Mouse (Mus musculus): ENCODE data around the gene BC048679.

The BC048679 gene

GRCm38 (mm10) chr7:81498181-81498580 lies at the start of gene BC048679:
BC048679 (minus strand) TSS chr7:81498281.
- DNase-seq (ENCODE audit: low read depth in 2 of 2, low spot score in 2 of 2), result no peak

DNA sequence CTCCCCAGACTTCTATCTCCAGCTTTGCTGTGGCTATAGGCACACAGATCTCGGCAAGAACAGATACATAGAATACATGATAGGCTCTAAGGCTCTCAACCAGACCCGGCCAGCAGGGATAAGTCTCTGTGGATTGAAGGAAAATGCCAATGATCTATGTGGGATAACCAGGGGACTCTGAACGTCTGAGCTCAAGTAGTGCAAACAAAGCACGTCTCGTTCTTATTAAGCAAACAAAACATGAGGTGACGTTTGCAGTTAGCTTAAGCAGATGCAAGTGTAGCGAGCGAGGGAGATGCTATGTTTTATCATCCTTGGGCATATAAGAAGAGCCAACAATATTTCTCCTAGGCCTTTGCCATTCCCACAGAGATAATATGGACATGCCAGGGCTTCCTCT lies 44.9 kb upstream of the BC048679 start:
- DNase-seq (ENCODE audit: low read depth in 2 of 2, low spot score in 2 of 2), result no peak

DNA sequence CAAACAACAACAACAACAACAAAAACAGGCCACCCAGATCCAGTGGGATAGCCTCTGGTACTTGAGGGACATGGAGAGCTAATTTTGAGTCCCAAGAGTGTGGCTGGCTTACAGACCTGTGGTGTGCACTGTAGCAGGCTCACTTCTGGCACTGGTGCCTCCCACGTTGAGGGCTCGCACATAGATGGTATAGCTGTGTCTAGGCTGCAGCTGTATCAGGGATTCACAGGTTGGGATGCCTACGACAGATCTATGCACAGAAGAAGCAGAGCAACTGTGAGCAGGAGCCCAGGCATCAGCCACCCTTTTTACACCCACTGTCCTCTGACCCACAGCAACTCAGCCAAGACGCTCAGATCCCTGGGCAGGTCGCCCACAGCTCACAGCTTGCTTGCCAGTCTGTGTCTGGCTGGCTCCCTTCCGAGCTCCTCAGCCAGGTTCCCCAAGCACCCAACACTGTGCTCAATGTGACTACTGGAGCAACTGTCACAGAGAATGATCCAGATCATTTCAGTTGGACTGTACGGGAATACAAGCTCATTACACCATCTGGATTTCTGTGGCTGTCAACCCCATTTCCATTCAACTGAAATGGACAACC lies 43.9 kb upstream of the BC048679 start:
- DNase-seq (ENCODE audit: low read depth in 2 of 2, low spot score in 2 of 2), result no peak

DNA sequence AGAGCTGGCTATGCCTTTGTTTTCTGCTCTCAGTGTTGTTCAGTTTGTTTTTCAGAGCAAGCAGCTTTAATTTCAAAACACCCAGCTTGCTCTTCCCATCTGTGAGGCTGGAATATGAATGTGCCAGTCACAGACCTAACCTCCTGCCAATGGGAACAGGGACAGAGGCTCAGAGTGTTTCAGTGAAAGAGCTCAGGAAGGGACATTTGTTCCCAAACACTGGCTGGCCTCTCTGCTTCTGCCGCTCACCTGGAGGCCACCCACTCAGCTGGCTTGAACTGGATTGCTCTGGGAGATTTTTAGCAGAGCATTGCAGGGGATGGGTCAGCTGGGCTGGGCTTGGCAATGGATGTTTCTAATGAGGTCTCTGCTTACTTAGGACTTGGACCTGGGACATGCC lies 42.9 kb upstream of the BC048679 start:
- no peak for DNase-seq (ENCODE audit: low read depth in 2 of 2, low spot score in 2 of 2)

GRCm38 (mm10) chr7:81539565-81539964 lies 41.5 kb upstream of the BC048679 start:
- no peak for DNase-seq (ENCODE audit: low read depth in 2 of 2, low spot score in 2 of 2)

DNA sequence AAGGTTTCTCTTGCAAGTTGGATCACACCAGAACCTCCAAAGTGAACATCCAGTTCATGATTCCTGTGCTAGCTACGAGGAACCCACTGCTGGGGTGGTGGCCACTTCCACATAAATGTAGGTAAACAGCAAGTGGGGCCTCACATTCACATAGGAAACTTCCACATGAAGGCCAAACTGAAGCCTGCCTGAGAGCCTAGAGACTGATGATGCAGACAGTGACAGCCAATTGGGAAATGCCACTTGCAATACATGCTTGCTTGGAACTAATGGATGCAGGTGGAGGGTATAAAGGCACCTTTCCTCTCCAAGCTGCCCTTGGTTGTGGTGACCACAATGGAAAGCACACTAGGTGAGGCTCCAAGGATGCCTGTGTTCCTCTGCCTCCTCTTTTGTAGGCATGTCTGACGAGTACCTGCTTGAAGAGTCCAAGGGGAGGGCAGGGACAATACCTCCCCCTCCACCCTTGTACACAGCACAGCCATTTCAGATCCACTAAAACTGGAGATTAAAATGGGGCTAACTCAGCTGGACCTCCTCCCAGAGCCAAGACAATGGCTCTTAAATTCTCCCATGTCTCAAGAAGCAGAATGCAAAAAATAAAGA lies 40.1 kb upstream of the BC048679 start:
- DNase-seq (ENCODE audit: low read depth in 2 of 2, low spot score in 2 of 2), result no peak

GRCm38 (mm10) chr7:81536478-81536877 lies 38.4 kb upstream of the BC048679 start:
- no peak for DNase-seq (ENCODE audit: low read depth in 2 of 2, low spot score in 2 of 2)

GRCm38 (mm10) chr7:81531462-81531861 lies 33.4 kb upstream of the BC048679 start:
- DNase-seq (ENCODE audit: low read depth in 2 of 2, low spot score in 2 of 2), result no peak

GRCm38 (mm10) chr7:81528918-81529317 lies 30.8 kb upstream of the BC048679 start:
- no peak for DNase-seq (ENCODE audit: low read depth in 2 of 2, low spot score in 2 of 2)

DNA sequence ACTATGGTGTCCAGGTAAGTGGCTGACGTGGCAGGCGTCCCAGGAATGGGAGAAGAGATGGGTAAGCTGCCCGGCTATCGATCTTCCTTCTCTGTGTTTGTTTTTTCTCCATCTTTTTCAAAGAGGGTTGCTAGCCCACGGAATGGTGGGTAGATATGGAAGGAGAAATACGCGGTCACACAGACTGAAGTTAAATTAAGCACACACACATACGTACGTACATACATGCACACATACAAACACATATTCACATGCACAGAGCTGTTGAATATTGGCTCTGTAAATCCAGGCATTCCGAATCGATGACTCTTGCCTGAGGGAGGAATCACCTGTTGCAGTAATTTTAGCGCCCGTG lies 25.6 kb upstream of the BC048679 start:
- DNase-seq (ENCODE audit: low read depth in 2 of 2, low spot score in 2 of 2), result no peak

DNA sequence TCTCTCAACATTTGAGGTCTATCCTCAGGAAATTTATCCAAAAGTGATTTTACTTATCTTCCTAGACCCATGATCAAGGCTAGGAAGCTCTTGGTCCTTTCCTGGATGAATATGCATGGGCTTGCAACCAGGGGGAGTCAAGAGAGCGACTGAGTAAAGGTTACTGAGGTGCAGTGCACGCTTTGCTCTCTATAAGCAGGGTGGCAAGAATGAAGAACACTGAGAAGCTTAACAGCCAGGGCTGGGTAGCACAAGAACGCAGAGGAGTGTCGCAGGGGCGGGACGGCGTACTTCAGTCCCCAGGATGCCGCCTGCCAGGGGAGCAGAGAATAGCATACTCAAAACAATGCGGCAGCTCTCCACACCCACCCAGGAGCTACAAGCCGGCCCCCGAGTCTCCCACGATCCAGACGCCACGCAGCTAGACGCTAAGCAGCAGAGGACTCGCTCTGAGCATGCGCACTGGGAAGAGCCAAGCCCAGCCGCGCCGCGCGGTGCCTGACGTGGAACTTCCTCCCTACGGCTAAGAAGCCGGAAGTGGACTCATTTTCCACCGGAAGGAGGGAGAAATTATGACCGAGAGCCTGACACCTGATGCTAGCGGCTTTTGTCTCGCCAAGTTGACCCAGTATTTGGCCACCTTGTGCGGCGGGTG lies 25.1 kb upstream of the BC048679 start:
- DNase-seq (ENCODE audit: low read depth in 2 of 2, low spot score in 2 of 2), result peak; percentile 81 to 83

DNA sequence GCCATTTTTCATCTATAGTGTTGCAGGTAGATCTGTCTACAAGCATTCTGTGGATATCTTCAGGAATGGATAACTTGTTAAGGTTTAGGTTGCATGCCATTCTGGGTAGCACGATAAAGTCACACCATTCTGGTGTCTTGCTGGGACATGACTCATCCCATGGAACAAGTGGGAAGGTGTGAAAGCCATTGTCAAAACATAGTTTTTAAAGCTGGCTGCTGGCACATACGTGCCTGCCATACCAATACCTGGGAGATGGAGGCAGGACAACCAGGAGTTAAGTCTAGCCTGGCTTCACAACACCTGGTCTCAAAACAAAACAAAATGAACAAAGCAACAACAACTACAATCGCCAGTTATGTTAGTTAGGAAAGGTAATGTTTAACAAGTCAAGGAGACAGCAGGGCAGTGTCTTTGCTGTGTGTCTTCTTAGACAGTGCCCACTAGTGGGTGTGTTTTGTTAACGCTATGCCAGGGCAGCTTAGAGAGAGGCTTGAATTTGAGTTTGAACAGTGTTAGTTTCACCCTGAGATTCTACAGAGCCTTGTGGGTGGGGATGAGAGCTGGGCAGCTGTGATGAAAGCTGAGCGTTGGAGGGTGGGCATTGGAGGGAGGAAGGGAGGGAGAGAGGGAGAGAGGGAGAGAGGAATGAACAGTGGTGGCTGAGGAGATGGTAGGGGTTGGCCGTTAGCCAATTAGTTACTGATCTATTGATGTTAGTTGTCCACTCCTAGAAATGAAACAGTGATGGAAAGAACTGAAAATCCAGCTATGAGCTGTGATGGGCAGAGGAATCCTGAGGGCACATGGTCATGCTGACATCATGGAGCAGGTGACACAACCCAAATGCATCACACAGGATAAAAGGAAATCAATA lies 18.3 kb upstream of the BC048679 start:
- no peak for DNase-seq (ENCODE audit: low read depth in 2 of 2, low spot score in 2 of 2)

GRCm38 (mm10) chr7:81514906-81515590 lies 17.0 kb upstream of the BC048679 start:
- no peak for DNase-seq (ENCODE audit: low read depth in 2 of 2, low spot score in 2 of 2)

DNA sequence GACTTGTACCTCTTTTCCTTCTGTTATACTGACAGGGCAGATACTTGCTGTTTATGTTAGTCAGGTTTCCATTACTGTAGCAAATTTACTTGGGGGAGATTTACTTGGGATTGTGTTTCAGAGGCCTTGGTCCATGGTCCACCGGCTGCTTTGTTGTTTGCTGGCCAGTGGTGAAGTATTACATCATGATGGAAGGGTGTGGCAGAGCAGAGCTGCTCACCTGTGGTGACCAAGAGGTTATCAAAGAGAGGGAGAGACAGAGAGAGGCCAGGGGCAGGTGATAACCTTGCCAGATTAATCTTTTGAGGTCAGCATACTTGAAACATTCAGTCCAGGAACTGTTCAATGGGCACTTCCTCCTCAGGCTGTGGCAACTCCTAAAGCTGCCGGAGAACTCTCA lies 3.0 kb upstream of the BC048679 start:
- DNase-seq (ENCODE audit: low read depth in 2 of 2, low spot score in 2 of 2), result no peak

- DNase-seq (ENCODE audit: low read depth in 2 of 2, low spot score in 2 of 2), result no peak
These were observed 910 bp downstream of the BC048679 start for GRCm38 (mm10) chr7:81497171-81497570.

DNA sequence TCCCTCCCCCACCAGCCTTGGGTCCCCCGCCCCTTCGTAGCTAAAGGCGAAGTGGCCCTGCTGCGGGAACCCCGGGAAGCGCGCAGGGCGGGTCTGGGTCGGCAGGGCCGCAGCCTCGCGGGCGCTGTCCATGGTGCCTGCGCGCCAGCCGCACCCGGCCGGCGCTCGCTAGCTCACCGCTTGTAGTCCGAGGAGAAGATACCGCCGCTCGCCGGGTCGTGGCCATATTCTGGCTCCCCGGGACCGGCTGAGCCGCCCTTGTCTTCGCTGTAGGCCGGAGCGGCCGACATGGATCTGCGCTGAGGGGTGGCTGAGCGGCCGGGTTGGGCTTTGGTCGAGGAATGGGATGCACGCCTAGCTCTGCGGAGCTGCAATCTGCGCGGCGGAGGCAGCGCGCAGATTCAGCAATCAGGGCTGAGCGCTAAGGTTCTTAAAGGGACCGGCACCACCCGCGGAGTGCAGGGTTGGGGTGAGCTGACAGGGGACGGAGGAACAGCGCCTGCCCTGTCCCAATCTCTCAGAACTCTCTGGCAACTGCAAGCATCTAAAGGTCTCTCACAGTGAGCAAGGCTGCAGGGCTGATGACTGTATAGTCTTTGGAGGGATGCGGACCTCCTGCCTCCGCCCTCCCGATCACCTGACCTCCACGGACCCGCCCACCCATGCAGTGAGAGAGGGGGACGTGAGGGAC lies 4.6 kb downstream of the BC048679 start, which contains the start of gene Ap3b2:
Gene Ap3b2 (minus strand): TSS at position 595 of the 691 bp plus-strand sequence.
- no peak for DNase-seq (ENCODE audit: low read depth in 2 of 2, low spot score in 2 of 2)

GRCm38 (mm10) chr7:81492628-81493027 lies 5.5 kb downstream of the BC048679 start:
- DNase-seq (ENCODE audit: low read depth in 2 of 2, low spot score in 2 of 2), result no peak

DNA sequence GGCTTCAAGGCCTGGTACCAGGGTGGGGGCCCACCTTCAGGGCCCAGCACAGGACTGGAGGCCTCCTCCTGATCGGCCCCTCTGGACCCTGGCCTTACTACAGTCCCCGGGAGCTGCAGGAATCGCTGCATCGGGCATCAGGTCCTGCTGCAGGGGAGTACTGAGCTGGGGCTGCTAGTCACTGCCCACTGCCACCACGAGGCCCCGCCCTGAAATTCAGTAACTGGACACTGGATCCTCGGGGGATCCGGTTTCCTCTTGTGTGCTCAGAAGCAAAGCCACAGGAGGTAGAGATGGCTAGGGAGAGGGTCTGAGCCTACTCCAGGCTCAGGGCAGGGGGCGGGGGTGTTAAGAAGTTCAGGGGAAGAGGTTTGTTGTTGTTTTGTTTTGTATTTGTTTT lies 8.4 kb downstream of the BC048679 start:
- DNase-seq (ENCODE audit: low read depth in 2 of 2, low spot score in 2 of 2), result no peak

DNA sequence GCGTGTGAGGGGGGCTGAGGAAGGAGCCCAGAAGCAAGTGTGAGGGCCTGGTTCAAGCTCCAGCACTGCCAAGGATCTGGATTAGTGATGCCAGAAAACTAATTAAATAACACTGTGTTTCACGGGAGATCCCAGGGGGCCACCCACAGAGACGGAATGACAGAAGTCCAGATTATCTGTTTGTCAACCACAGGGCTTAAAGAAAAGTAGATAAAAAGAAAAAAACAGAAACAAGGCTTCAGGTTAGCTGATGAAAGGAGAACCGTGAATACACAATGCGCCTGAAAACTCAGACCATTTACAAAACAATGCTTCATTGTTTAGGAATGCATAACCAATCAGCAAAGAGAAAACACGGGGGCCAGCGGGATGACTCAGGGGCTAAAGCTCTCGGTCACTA lies 17.3 kb downstream of the BC048679 start:
- no peak for DNase-seq (ENCODE audit: low read depth in 2 of 2, low spot score in 2 of 2)

- no peak for DNase-seq (ENCODE audit: low read depth in 2 of 2, low spot score in 2 of 2)
These were observed 18.5 kb downstream of the BC048679 start for GRCm38 (mm10) chr7:81479531-81480090.

Data from CD8-positive naive resting alpha-beta T cell, adult 2 months (primary cell).